Mouse (Mus musculus) lung, embryonic 16.5 days (tissue): ENCODE data around the gene Hspa1b. TPM values are rescaled to one million over a fixed set of nuclear protein-coding genes. Genes with fewer than 3 reads are reported as not detected.
"Not testable (repeated sequence)": the region's sequence is repeated elsewhere in the genome, so short reads cannot be mapped to it uniquely, and the experiment has no call there.

ENCODE experiments used
- ATAC-seq: fragments of 200-750 bp; cut with Nextera tagmentation; 2 replicates; pipeline ENCODE4 v1.8.0; 2017; ENCODE audit warnings: low read depth, mild to moderate bottlenecking, moderate library complexity
- H3K27ac ChIP-seq: fragments of 300-500 bp; sonication (generic); 2 replicates; pipeline ENCODE4 v1.5.1; 2014; ENCODE audit warnings: mild to moderate bottlenecking, control low read depth, low read length
- H3K27me3 ChIP-seq: fragments of 300-500 bp; sonication (generic); 2 replicates; pipeline ENCODE4 v1.6.1; 2014; ENCODE audit warnings: low read depth, low read length, mixed read lengths; ENCODE audit not compliant: control insufficient read depth, insufficient read depth
- H3K36me3 ChIP-seq: fragments of 300-500 bp; sonication (generic); 2 replicates; pipeline ENCODE4 v1.6.1; 2014; ENCODE audit warnings: low read length; ENCODE audit not compliant: control insufficient read depth, insufficient read depth
- H3K4me1 ChIP-seq: fragments of 300-500 bp; sonication (generic); replicated peaks from 2 replicates; pipeline ENCODE4 v1.6.1; 2014; ENCODE audit warnings: low read length, mixed read lengths; ENCODE audit not compliant: control insufficient read depth, insufficient read depth
- H3K4me2 ChIP-seq: fragments of 300-500 bp; sonication (generic); 2 replicates; pipeline ENCODE4 v1.6.1; 2014; ENCODE audit warnings: low read depth, low read length, control low read depth
- H3K4me3 ChIP-seq: fragments of 300-500 bp; sonication (generic); 2 replicates; pipeline ENCODE4 v1.5.1; 2014; ENCODE audit warnings: mild to moderate bottlenecking, low read length, control low read depth
- H3K9ac ChIP-seq: fragments of 300-500 bp; sonication (generic); 2 replicates; pipeline ENCODE4 v1.6.1; 2014; ENCODE audit warnings: low read length, control low read depth
- H3K9me3 ChIP-seq: fragments of 300-500 bp; sonication (generic); 2 replicates; pipeline ENCODE4 v1.6.1; 2016; ENCODE audit warnings: low read length; ENCODE audit not compliant: control insufficient read depth
- WGBS: fragments of 180-500 bp; shearing (Covaris S2); extraction: QIAGEN DNeasy Blood & Tissue Kit; methylation state at CpG from one replicate; pipeline ENCODE4 v1.1.7; 2014; 5-methylcytosine and 5-hydroxymethylcytosine counted together
- polyA plus RNA-seq: library from polyadenylated mRNA; unstranded; fragments of >200 nt; fragmentation: Nextera tagmentation; extraction: Ambion mirVana; gene quantifications from 2 replicates; pipeline ENCODE4 v1.2.1, GENCODE M21; 2015

Gene Hspa1b
- polyA plus RNA-seq, 1 experiment from 2014 or later = 0.10 TPM

- H3K36me3 ChIP-seq, H3K27ac ChIP-seq, H3K9ac ChIP-seq, H3K9me3 ChIP-seq, H3K4me1 ChIP-seq: not testable (repeated sequence)
- ATAC-seq = peak; percentile 32
- H3K4me3 ChIP-seq = peak overlapping the region; percentile 53
- H3K27me3 ChIP-seq = peaks cover 27% of the 10 kb centered on the region
- WGBS = 2% methylated on average over 20 of the region's 43 CpGs
- H3K4me2 ChIP-seq = peak overlapping the region; percentile 82
Observed at GRCm38 (mm10) chr17:34971694-34972068, 12.6 kb upstream of the Hspa1b start.

- peaks cover 27% of the 10 kb centered on the region for H3K27me3 ChIP-seq
- not testable (repeated sequence) for ATAC-seq, H3K4me3 ChIP-seq, H3K27ac ChIP-seq, H3K36me3 ChIP-seq, H3K9ac ChIP-seq, H3K4me2 ChIP-seq, H3K4me1 ChIP-seq, H3K9me3 ChIP-seq
- 31% methylated on average over 14 of the region's 37 CpGs for WGBS
Observed at GRCm38 (mm10) chr17:34970850-34971249, 11.8 kb upstream of the Hspa1b start.

GRCm38 (mm10) chr17:34969822-34970221 is 10.8 kb upstream of the Hspa1b start, which contains the start of gene Gm20481:
Gene Gm20481, plus strand, starts transcription at chr17:34969912.
- H3K4me1 ChIP-seq, H3K9ac ChIP-seq, H3K9me3 ChIP-seq, H3K4me3 ChIP-seq, H3K36me3 ChIP-seq, ATAC-seq, H3K27ac ChIP-seq, H3K4me2 ChIP-seq: not testable (repeated sequence)
- peaks cover 27% of the 10 kb centered on the region for H3K27me3 ChIP-seq
- WGBS = 47% methylated on average over 6 of the region's 11 CpGs

DNA sequence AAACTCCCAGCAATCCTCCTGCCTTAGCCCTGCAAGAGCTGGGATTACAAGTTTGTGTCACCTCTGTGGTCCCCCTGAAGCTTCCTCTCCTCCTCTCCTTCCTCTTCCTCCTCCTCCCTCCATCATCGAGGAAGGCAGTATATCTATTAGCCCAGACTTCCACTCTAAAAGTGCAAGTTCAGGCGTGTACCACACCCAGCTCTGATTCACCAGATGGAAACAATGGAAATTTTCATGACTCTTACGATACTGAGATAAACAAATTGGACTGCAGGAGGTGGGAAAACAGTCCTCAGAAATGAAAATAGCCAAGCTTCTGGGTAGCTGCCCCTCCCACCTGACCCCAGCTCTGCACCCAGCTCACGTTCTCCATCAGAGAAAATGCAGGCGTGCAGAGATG is 6.6 kb upstream of the Hspa1b start:
- Histone ChIP-seq H3K27me3 (peaks cover 27% of the 10 kb centered on the region), H3K36me3 (no peaks in the 10 kb centered on the region), H3K4me1 (0 out of 2 replicates have a peak, but pooled peaks cover 2% of the 10 kb centered on the region), H3K27ac (no peak overlapping the region), H3K9ac (no peak overlapping the region), H3K4me3 (no peak overlapping the region), H3K9me3 (no peaks in the 10 kb centered on the region), H3K4me2 (no peak overlapping the region)
- WGBS = 61% methylated on average over 5 of the region's 5 CpGs
- no peak for ATAC-seq

- Histone ChIP-seq H3K4me2 (no peak overlapping the region), H3K9me3 (no peaks in the 10 kb centered on the region), H3K9ac (no peak overlapping the region), H3K4me3 (no peak overlapping the region), H3K27ac (no peak overlapping the region), H3K4me1 (peaks cover 9% of the 10 kb centered on the region), H3K36me3 (no peaks in the 10 kb centered on the region), H3K27me3 (peaks cover 25% of the 10 kb centered on the region)
- no peak for ATAC-seq
- WGBS = 18% methylated on average over 1 of the region's 1 CpGs
Observed at GRCm38 (mm10) chr17:34964640-34965049, 5.6 kb upstream of the Hspa1b start.

DNA sequence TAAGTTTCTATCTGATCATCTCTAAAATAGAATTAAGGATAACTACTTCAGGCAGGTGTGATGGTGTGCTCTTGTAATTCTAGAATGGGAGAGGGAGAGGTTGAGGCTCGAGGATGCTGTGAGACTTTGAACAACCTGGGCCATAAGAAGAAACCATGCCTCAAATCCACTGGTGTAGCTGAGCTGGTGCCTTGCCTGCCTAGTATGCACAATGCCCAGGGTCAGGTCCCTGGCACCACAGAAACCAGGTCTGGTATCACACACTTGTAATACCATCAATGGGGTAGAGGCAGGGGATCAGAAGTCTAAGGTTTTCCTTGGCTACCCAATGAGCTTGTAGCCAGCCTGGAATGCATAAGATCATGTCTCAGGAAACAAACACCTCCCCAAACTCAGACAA is 3.8 kb upstream of the Hspa1b start:
- H3K27ac ChIP-seq = no peak overlapping the region
- H3K4me1 ChIP-seq = peaks cover 9% of the 10 kb centered on the region
- H3K4me2 ChIP-seq = no peak overlapping the region
- 76% methylated on average over 1 of the region's 1 CpGs for WGBS
- no peak overlapping the region for H3K9ac ChIP-seq
- peaks cover 7% of the 10 kb centered on the region for H3K27me3 ChIP-seq
- no peaks in the 10 kb centered on the region for H3K9me3 ChIP-seq
- no peak for ATAC-seq
- H3K4me3 ChIP-seq = no peak overlapping the region
- no peaks in the 10 kb centered on the region for H3K36me3 ChIP-seq

DNA sequence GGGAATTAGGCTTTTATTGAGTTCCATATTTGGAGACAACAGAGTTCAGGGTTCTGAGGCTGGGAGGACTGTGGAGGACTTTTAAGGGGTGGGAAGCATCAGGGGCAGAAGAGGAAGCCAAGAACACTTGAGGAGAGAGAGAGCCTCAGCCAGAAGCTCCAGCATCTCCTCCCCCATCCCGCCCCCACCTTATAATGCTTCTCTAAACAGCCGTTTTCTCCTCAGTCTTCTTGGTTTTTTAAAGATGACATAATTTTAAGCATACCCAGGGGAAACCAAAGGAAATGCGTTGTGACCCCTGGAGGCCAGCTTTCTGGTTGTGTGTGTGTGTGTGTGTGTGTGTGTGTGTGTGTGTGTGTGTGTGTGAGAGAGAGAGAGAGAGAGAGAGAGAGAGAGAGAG is 3.1 kb upstream of the Hspa1b start:
- H3K4me1 ChIP-seq = peaks cover 9% of the 10 kb centered on the region
- no peak overlapping the region for H3K9ac ChIP-seq
- ATAC-seq = no peak
- no peaks in the 10 kb centered on the region for H3K27me3 ChIP-seq
- no peak overlapping the region for H3K4me3 ChIP-seq
- WGBS = 32% methylated on average over 3 of the region's 3 CpGs
- no peaks in the 10 kb centered on the region for H3K9me3 ChIP-seq
- H3K27ac ChIP-seq = no peak overlapping the region
- no peak overlapping the region for H3K4me2 ChIP-seq
- no peaks in the 10 kb centered on the region for H3K36me3 ChIP-seq

- peaks cover 9% of the 10 kb centered on the region for H3K4me1 ChIP-seq
Observed at GRCm38 (mm10) chr17:34960702-34961493, 1.9 kb upstream of the Hspa1b start.

DNA sequence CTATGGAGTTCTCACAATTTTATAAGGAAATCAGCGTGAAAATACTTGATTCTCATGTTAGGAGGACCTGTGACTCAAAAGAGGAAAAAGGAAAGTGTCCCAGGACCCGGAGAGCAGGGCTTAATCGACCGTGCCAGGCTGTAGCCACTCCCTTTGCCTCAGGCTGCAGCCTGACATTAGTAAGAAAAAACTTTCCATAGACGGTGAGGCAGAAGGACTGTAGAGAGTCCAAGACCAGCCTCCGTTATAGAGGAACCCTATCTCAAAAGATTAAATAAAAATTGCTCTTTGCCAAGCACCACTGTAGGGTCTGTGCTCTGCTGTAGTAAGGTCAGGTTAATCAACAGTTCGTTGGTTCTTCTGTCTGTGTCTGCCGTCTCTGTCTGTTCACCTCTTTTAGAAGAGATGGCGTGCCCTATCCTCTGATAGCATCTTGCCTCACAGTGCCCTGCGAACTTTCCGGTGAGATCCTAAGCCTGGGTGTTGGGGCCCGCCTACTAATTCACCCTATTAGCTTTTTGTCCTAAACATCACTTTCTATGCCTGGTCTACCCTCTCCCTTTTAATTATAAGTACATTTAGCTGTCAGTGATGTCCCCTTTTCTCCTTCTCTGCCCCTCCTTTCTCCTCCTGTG is 960 bp upstream of the Hspa1b start:
- 11% methylated on average over 12 of the region's 12 CpGs for WGBS
- Histone ChIP-seq H3K9ac (peak overlapping the region; percentile 82), H3K4me1 (peaks cover 9% of the 10 kb centered on the region), H3K27ac (peak overlapping the region; percentile 99), H3K27me3 (no peaks in the 10 kb centered on the region), H3K4me3 (peak overlapping the region; percentile 64), H3K4me2 (peak overlapping the region; percentile 63), H3K36me3 (no peaks in the 10 kb centered on the region), H3K9me3 (no peaks in the 10 kb centered on the region)
- peak; percentile 31 for ATAC-seq

More at GRCm38 (mm10) chr17:34960702-34961493, 1.9 kb upstream of the Hspa1b start:
- H3K9ac ChIP-seq = no peak overlapping the region
- no peaks in the 10 kb centered on the region for H3K36me3 ChIP-seq
- no peak overlapping the region for H3K4me2 ChIP-seq
- ATAC-seq = no peak
- no peak overlapping the region for H3K4me3 ChIP-seq
- no peak overlapping the region for H3K27ac ChIP-seq
- no peaks in the 10 kb centered on the region for H3K27me3 ChIP-seq
- no peaks in the 10 kb centered on the region for H3K9me3 ChIP-seq
